Mouse (Mus musculus) common myeloid progenitor, adult 5-6 weeks (primary cell): Measurements from ENCODE around the gene Tmem63c. TPM values are rescaled to one million over a fixed set of nuclear protein-coding genes. Genes with fewer than 3 reads are reported as not detected.

Experiments
- ATAC-seq: replicated peaks from 2 replicates; pipeline ENCODE4 v1.8.0; 2016; ENCODE audit warnings: low read depth, mild to moderate bottlenecking, moderate TSS enrichment, inconsistent platforms; ENCODE audit not compliant: poor library complexity, severe bottlenecking
- total RNA-seq: library from RNA; stranded (forward); fragments of 200-1000, 187-1606 nt; gene quantifications from 2 replicates; pipeline ENCODE4 v1.2.3, GENCODE M21; 2017

Gene Tmem63c
- total RNA-seq, 1 experiment from 2014 or later, result not detected

- no peak for ATAC-seq
Observed at GRCm38 (mm10) chr12:87107357-87107977, 86.3 kb downstream of the Tmem63c start.

- no peak; the same call in 1 of the 2 replicates for ATAC-seq
Observed at GRCm38 (mm10) chr12:87121918-87122589, 100.9 kb downstream of the Tmem63c start.

DNA sequence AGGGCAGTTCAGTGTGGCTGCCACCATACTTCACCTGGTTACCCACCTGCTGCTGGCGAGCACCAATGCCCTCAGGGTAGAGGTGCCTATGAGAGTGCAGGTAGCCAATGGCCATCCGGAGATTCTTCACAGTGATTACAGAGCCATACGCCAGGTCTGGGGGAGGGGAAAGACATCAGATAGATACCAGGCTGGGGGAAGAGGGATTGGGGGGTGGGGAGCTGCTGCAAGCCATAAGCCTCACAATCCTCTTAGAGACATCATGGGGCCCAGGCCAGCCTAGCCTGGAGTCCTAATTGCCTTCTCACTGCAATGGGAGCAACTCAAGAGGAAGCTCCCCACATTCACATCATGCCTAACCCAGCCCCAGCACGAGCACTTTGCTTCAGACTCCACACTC lies 106.1 kb downstream of the Tmem63c start:
- ATAC-seq, result no peak

DNA sequence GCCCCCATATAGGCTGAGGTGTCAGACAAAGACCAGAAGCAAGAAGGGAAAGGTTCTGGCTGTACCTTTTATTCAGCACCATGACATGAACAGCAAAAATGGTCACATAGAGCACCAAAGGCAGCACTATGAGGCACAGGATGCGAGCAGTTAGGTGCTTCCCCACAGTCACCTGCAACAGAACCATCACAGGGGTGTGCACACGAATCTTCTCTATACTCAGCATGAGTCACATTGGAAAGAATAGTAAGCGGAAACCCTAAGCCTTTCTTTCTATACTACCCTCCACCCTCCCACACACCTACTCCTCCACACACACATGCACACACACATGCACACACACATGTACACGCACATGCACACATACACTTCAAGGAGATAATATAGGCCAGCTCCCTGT lies 109.1 kb downstream of the Tmem63c start:
- ATAC-seq, result no peak

DNA sequence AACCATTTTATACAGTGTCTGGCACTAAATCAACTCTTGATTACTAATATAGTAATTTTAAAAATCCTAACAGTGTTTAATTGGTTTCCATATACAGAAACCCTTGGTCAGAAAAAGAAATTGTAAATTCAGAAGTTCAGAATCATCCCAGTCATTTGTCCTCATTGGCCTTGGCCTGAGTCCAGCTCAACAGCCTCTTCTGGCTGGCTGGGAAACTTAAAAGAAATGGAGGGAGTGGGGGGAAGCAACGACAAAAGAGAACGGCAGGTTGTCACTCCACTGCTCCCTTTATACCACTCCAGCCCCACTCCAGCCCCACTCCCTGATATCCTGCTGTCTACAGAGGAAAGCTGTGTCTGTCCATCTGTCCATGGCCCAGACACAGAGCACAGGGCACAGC lies 110.0 kb downstream of the Tmem63c start:
- no peak for ATAC-seq

GRCm38 (mm10) chr12:87131619-87132018 lies 110.5 kb downstream of the Tmem63c start:
- peak; percentile 65 for ATAC-seq

GRCm38 (mm10) chr12:87132210-87132609 lies 111.1 kb downstream of the Tmem63c start:
- ATAC-seq, result 0 out of 2 replicates have a peak, but pooled peaks have one; percentile 39

DNA sequence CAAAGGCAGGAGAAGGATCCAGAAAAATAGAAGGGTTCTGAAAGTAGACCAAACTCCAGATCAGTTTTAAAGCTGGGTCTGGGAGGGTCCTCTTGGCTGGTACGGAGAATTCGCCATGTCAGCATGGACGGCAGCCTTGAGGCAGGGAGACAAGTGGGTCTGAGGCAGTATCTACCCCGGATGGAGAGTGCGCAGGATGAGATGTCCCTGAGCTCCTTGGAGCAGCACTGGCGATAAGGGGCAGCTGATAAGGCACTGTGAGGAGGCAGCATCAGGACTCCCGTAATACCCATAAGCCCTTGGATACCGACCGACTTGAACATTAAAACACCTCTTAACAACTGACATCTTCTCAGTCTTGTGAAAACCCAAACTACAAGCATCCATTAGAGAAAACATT lies 111.6 kb downstream of the Tmem63c start:
- ATAC-seq, result no peak

DNA sequence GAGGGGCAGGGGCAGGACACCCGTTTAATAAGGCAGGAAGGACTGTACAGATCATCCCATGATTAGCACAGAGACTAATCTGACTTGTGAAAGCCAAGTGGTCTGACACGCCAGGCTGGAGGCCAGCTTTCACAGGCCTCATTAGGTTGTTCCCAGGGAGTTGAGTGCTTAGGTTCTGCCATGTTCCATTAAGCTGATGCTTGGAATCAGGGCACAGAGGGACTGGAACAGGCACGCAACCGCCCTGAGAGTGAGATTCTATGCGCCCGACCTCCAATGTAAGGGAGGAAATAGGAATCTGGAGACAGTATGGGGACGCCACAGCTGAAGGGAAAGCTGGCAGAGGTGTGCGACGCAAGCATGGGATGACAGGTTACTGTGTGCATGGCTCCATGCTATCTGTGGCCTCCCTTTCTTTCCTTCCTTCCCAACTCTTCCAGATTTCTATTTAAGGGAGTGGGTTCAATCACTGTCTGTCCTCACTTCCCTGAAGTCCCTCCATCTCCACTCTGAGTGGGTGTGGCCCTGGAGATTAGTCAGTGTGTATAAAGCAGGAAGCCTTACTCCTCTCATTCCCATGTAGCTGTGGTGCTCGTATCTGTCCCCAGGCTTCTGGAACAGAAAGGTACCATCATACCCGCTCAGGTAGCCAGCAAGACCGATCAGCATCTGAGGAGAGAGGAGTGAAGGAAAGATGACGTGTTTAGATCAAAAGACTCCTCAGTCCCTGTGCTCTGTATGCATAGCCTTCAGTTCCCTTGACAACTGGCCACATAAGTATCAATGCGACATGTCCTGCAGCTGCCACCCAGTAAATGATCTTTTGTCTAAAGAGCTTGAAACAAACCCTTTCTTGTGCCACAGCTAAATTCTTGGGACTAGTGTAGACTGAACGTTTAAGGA lies 116.5 kb downstream of the Tmem63c start:
- no peak for ATAC-seq

GRCm38 (mm10) chr12:87138342-87138701 lies 117.2 kb downstream of the Tmem63c start:
- no peak for ATAC-seq

- ATAC-seq, result no peak
Observed at GRCm38 (mm10) chr12:87138768-87139167, 117.6 kb downstream of the Tmem63c start.

Other genes with a start within 250 kb of the Tmem63c start
- gene Irf2bpl, start 136.5 kb upstream of the Tmem63c start, total RNA-seq, result 1.9 and 3.6 TPM in 2 replicates
- 23.8 and 33.9 TPM in 2 replicates for gene Cipc, start 74.3 kb upstream of the Tmem63c start, total RNA-seq
- gene Zdhhc22, start 30.9 kb upstream of the Tmem63c start, total RNA-seq, result not detected in 2 replicates
- not detected in 2 replicates for gene Ngb, start 81.2 kb downstream of the Tmem63c start, total RNA-seq
- gene Gstz1, start 125.8 kb downstream of the Tmem63c start, total RNA-seq, result 18.1 and 19.7 TPM in 2 replicates
- gene Pomt2, start 126.6 kb downstream of the Tmem63c start, total RNA-seq, result 7.9 and 9.7 TPM in 2 replicates
- gene Samd15, start 178.4 kb downstream of the Tmem63c start, total RNA-seq, result 2.1 TPM in 1 of 2 replicates, not detected in the other
- gene Tmed8, start 179.1 kb downstream of the Tmem63c start, total RNA-seq, result 8.1 TPM in 2 replicates
- not detected in 2 replicates for gene Noxred1, start 217.4 kb downstream of the Tmem63c start, total RNA-seq
- gene Vipas39, start 244.9 kb downstream of the Tmem63c start, total RNA-seq, result 19.3 and 23.7 TPM in 2 replicates
- 253 and 275 TPM in 2 replicates for gene Ahsa1, start 245.1 kb downstream of the Tmem63c start, total RNA-seq